Mouse (Mus musculus): ENCODE data around the gene Stx17.

Gene Stx17

DNA sequence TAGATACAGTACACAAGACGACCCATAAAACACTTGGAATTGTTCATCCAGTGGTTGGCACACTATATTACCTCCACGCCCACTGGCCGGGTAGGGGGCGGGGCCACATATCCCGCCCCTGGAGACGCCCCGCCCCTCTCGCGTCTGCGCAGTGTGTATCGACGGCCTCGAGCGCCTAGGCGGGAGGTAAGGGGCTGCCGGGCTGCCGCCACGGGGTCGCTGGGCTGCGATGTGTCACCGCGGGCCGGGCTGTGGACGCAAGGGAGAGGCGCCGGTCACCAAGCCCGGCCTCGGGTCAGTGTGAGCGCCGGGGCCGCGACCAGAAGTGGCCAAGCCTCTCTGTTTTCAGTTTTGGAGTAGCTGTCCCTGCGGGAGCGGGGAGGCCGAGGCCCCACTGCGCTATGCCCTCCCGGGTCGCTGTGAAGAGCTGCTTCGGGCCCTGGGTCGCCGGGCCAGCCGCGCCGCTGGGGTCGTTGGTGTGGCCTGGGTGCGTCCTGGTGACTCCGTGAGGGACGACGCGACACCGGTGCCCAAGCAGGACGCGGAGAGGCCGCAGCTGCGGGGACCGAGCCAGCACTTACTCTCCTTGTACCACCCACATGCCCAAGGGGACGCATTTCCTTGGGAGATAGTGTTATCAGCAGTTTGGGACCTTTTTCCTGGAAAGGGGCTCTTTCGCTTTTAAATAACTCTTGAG is at the start of gene Stx17:
Stx17 (plus strand) TSS at position 143 of the 697 bp plus-strand sequence.
- DNase-seq (ENCODE audit: low read depth, low spot score): peak; percentile 60

DNA sequence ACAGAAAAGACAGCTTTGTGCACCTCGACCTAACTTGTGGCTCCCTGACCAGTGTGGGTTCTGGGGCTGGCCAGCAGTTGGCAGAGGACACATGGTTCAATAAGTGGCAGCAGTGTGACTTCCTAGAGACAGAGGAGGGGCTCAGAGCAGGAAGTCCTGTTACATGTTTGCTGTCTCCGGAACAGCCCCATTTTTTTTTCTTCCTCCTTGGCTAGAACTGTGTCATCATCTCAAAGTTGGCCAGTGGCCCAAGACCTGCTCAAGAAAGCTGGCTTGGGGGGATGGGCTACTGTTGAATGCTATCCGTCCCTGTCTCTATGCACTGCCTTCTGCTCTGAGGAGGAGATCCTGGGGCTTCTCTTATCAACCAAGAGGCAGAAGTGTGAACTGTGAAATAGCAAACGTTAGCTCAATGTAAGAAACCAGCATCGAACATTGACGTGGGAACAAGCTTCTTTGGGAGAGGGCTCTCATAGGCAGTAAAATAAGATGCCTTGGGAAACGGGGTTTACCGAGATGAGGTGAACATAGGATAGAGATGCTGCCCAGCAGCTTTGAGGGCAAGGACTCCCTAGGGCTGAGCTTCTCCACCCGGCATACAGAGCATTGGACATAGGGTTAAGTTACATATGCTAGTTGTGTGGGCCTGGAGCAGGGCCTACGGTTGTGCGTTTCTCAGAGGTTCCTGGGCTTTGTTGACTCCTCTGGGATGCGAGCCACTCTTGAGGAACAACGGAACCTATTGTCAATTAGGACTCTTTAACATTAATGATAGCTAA is 47.8 kb upstream of the Stx17 start:
- DNase-seq (ENCODE audit: low read depth, low spot score): no peak

DNA sequence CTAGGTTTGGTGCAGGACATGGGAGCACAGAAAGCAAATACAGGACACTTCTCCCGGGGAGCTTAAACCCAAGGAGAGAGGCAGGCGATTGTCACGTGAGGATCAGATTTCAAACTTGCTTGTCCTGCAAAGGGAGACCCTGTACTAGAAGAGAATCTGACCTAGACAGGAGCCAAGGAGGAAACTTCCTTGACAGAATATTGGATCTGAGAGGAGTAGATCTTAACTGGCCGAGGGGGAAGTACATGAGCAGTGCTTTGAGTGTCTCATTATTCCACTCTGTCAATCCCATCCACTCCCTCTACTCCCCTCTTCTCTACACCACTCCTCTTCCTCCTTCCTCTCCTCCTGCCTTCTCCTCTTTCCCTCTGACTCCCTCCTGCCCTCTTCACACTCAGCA is 46.5 kb upstream of the Stx17 start:
- DNase-seq (ENCODE audit: low read depth, low spot score): no peak

DNA sequence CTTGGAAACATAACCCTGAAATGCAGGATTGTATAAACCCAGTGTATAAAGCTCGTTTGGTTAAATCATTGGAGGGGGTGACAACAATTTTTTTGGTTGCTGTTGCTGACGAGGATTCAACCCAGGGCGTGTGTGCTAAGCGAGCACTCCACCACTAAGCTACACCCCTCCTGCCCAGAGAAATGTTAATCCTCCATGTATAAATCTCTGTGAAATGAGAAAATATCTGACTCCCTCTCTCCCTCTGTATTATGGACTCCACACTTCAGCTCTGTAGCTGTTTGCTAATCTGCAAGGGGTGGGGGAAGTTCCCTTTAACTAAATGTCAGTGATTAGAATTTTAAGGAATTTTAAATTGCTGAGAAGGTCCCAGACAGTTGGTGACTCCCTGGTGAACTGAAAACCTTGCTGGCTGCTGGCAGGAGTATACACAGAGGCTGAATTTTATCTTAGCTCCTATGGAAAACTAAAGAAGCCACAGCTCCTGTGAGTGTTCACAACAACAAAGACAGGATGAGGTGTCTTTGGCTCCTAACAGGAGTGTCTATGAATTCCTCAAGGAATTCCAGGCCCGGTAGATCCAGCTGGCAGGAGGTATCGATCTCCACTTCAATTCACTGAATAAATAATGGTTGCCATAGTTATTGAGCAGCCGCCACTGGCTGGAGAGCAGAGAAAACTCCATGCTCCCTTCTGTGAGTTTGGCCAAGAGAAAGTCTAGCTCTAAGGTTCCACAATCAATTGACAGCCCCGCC is 45.3 kb upstream of the Stx17 start:
- no peak for DNase-seq (ENCODE audit: low read depth, low spot score)

DNA sequence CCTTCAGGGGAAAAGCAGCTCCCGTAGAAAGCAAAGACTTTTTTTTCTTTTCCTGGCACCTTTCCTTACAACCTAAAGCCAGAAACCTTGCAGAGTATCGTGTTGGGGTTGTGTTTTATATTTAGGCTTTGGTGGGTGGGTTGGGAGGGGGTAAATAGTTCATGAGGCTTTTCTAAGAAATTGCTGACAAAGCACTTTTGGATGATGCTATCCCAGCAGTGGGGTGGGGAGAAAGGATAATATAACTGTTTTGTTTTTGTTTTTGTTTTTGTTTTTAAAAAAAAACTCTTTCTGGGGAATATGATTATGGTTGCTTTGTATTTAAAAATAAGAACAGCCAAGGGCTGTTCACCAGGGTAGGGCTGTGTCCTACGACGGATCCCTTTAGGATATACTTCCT is 41.3 kb upstream of the Stx17 start:
- no peak for DNase-seq (ENCODE audit: low read depth, low spot score)

DNA sequence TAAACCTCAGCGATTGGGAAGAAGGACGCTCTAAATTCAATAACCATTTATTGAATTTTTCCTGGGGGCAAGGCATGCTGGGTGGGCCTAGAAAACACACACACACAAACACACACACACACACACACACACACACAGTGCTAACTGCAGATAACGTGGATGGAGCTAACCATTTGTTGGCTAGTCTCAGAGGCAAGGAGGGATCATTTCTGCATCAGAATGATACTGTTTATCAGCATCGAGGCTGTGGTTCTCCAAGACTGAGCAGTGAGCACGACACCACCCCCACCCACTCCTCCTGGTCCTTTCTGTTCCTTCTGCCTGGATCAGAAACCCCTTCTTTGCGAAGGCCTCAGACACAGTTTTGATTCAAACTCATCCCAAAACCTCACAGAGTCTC is 38.1 kb upstream of the Stx17 start:
- DNase-seq (ENCODE audit: low read depth, low spot score): no peak

DNA sequence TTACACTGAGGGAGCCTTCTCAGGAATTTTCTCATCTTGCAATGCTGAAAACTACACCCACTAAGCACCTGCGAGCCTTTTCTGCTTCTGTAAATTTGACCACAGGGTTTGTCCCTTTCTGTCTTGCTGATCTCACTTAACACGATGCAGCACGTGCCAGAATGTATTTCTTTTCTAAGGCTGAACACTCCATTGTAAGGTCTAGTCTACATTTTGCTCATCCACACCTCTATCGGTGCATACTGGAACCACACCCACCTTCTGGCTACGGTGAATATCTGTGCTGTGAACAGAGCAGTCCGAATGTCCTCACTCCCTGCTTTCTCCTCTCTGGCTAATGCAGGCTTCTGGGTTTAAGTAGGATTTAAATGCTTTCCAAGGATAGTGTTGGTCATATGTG is 37.2 kb upstream of the Stx17 start:
- no peak for DNase-seq (ENCODE audit: low read depth, low spot score)

DNA sequence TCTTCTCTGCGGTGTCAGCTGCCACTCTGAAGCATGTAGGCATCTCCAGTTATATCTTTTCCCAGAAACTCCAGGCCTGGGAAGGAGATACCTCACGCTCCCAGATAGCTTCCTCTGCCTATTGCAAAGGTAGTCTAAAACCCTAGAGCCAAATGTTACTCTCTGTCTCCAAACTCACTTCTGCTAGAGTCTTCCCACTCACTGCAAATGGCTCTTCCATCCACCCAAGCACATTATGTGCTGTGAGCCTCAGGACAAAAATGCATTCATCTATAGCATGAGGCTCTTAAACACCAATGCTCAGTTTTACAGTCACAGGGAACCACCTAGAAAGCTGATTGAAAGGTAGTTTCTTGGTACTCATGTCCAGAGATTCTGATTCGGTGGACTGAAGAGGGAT is 31.5 kb upstream of the Stx17 start:
- no peak for DNase-seq (ENCODE audit: low read depth, low spot score)

DNA sequence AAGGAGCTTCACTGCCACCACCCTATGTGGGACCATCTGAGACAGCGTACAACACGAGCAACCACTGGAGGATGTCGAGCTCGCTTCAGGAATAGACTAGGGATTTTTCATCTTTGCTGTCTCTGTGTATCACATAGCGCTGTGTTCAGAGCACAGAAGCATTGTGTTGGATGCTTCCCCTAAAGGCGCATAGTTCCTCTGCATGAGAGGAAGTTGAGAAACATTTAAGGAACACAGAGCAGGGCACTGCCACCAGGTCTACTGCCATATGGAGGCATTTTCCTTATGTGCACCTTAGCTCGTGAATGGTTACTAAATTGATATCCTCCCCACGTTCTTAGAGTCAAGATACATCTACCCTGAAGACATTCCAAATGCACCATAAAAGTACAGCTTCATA is 24.5 kb upstream of the Stx17 start:
- DNase-seq (ENCODE audit: low read depth, low spot score): no peak

DNA sequence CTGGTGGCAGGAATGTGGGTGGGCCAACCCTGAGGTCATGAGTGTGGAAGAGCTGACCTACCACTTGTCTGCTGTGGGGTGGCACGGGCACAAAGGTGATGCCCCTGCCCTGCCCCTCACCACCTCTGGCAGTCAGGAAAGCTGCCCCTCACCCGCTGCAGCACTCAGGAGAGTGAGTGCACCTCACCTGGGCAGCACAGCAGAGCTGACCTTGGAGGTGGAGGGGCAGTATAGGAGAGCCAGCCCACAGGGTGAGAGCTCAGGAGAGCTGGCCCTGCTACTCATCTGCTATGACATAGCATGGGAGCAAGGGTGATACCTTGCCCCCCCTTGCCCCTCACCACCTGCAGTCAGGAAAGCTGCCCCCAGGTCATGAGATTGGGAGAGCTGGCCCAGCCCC is 22.7 kb upstream of the Stx17 start:
- DNase-seq (ENCODE audit: low read depth, low spot score): no peak

DNA sequence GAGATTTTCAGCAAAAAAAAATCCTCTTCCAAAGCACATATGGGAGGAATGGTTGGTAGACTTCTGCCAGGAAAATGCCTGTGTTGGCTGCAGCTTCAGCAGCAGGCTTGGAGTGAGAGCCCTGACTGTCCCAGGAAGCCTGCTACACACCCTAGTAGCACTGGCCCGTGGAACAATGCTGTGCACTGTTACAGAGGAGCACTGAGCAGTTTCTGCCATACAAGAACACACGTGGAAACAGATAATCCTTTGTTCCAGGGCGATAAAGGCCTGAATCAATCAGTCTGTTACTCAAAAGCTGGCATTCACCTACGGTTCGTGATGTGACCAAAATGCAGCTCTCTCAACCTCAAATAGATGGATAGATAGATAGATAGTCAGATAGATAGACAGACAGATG is 19.3 kb upstream of the Stx17 start:
- DNase-seq (ENCODE audit: low read depth, low spot score): no peak

DNA sequence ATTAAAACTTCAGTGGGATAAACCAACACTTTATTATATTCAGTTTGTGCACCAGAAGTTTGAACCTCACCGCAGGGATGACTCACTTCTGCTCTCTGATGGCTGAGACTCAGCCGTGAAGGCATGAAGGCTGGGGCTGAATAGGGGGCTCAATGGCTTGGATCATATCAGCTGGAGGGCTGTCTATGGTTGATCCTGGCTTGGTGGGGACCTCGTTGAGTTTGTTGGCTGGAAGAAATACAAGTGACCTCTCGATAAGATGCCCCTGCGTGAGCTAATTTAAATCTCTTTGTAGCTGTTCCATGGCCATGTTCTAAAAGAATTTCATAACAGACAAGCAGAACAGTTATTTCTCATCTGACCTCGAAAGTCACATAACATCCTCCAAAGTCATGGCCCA is 17.6 kb upstream of the Stx17 start:
- no peak for DNase-seq (ENCODE audit: low read depth, low spot score)

DNA sequence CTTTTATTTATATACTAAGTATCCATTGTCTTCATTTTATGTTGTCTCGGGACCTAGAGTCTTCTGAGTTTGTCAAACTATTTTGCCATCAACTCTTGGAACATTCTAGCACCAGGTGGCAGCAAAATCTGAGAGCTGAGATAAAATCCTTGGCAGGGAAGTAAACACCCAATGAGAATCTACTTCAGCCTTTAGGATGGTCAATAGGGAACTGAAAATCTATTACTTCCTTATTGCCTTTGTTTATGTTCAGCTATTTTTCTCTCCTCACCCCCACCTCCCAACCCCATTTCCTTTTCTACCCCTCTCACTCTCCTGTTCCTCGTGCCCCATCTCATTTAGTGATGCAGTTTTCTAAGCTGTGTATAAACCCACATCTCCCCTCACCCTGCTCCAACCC is 16.1 kb upstream of the Stx17 start:
- DNase-seq (ENCODE audit: low read depth, low spot score): no peak

DNA sequence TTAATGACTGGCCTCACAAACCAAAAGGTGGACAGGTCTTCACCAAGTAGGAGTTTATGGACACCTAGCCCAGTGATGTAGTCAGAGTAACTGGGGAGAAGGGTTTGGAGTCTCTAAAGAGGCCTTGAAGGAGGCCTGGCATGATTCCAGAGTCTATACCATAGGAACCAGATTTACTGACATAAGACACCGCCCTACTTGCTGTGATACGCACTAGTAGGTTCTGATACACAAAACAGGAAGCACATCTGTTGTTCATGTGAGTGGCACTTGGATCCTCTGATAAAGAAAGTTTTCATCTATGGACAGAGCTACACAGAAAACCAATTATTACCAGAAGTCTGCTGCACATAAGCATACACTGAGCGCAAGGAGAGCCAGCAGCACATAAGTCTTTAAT is 14.4 kb upstream of the Stx17 start:
- no peak for DNase-seq (ENCODE audit: low read depth, low spot score)

DNA sequence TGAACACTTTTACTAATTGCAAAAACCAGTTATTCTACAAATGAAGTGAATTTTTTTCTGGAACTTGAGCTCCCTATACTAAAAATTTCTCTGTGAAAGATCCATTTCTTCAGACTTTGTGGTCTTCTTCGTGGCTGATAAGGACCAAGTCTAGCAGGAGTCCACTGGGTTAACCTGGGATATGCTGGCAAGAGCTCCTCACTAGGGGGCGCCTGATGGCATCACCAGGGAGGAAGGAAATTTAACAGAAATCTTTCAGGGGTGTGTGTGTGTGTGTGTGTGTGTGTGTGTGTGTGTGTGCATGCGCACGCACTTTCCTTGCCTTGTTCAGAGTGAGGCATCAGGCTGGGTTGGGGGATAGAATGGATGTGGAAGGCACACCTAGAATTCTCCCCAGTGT is 8.5 kb upstream of the Stx17 start:
- no peak for DNase-seq (ENCODE audit: low read depth, low spot score)

DNA sequence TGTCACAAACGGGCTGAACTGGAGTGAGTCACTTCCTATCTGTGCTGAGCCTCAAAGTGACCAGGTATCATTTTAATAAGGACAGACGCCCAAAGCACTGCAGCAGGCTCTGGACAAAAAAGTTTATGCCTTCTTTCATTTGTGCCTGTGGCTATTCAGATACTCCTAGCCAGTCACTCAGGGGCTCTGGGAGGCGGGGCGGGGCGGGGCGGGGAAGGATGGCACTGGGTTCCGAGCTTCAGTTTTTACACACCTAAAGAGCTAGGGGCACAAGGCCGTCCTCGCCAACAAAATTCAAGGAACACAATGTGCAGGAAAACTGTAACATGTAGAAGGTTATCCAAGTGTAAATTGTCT is 321 bp upstream of the Stx17 start:
- no peak for DNase-seq (ENCODE audit: low read depth, low spot score)

DNA sequence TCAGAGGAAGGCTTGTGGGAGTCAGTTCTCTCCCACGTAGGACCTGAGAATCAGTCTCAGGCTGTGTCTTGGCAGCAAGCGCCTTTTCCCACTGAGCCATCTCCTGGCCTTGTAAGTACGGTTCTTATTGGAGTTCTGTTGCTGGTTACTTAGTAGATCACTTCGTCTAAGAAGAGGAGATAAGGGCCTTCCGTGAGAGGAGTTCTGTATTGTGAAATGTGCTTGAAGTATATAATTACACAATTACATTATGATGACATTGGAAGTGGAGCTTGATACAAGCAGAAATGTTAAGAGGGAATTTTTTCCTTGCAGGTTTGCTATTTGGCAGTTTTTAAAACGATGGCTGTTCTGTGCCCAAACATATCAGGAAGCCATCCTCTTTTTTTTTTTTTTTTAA is 5.6 kb downstream of the Stx17 start:
- DNase-seq (ENCODE audit: low read depth, low spot score): no peak

DNA sequence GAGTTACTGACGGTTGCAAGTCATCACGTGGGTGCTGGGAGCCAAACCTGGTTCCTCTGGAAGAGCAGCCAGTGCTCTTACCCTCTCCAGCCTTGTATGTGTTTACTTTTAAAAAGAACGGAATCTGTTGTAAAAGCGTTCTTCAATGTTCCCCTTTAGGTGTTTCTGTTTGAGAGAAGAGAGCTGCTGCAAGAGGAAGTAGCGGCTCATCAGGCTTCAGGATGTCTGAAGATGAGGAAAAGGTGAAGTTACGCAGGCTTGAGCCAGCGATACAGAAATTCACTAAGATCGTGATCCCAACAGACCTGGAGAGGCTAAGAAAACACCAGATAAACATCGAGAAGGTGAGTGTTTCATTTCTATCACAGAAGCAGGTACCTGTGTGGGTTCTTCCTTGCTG is 6.9 kb downstream of the Stx17 start:
- no peak for DNase-seq (ENCODE audit: low read depth, low spot score)

DNA sequence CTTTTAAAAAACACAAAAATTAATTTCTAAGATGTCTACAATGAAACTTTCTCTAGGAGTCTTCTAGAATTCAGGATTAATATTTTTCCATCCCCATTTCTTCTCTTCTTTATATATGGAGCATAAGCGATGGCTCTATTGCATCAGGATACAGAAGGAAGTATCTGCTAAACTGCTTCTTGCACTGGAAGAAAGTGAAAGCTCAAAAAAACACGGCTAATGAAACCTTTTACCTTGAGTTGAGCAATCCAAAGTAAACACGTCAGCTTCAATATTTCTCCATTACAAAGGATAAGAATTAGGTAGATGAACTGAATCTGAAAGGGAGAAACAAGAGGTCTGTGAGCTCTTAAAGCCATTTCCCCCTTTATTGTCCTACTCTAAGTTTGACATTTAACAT is 8.0 kb downstream of the Stx17 start:
- no peak for DNase-seq (ENCODE audit: low read depth, low spot score)

DNA sequence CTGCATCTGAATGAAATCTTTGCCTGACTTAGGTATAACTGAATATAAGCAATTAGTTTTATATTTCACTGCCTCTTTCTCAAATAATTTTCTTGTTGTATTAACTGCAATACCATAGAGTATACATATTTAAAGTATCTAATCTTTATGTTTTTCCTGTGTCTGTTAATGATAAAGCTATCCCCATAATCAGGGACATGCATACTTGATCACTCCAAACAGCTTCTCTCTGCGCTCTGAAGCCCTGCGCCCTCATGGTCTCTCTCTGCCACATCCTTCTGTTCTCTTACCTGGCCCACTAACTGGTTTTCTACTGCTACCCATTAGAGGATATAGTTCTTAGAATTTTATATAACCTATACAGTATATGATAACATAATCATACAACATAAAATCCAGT is 24.8 kb downstream of the Stx17 start:
- DNase-seq (ENCODE audit: low read depth, low spot score): no peak

DNA sequence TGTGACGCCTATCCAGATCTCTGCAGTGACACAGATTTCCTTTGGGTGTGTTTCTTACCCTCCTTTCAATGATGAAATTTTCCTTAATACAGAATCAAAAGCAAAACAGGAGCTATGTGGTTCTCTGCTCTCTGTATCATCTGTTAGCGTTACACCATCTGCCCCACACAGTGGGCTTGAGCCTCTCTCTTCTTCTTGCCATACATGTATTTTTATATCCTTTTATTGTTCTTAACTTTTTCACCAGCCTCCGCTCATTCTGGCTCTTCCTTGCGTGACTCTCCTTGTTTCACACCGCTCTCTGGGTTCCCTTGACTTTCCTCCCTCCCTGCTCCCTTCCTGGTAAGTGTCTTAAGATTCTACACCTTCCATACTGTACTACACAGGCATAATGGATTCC is 28.5 kb downstream of the Stx17 start:
- DNase-seq (ENCODE audit: low read depth, low spot score): no peak

DNA sequence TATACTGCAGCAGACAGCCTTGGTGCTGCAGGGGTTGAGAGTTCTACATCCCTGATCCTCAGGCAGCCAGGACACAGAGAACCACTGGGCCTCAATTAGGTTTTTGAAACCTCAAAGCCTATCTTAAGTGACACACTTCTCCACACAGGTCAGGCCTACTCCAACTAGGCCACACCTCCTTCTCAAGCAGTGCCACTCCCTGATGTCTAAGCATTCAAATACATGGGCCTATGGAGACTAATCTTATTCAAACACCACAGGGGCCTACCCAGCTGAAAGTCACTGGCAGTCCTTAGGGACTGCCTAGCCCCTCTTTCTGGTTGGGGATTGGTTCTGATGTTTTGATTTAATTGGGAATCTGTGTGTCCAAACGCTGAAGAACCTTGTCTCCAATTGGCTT is 31.1 kb downstream of the Stx17 start:
- no peak for DNase-seq (ENCODE audit: low read depth, low spot score)

DNA sequence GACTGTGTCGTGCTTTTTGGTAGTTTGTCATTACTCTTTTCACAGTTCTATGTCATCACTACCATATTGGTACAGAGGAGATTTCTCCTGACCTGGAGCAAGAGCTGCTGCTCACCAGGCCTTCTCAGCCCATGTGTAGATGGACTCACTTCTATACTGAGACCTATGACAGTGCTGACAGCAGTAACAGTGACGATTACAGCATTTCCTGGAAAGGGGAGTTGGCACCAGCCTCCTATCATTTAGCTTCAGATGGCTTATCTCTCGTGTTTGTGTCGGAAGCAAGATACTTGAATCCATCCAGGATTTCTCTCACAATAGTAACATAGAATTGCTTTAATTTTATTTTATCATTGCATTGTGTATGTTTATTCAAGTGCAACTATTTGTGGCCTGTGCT is 35.7 kb downstream of the Stx17 start:
- no peak for DNase-seq (ENCODE audit: low read depth, low spot score)

All from retina, postnatal 7 days (tissue).